Mouse (Mus musculus): ENCODE data around the gene Exoc3l4.

Gene Exoc3l4

GRCm38 (mm10) chr12:111404880-111405279 lies 11.9 kb upstream of the Exoc3l4 start:
- in situ Hi-C loops (cut with MboI; ENCODE audit: low pct_unique_long_range_greater_than_20kb in 1 of 2, low sequenced_read_pairs in 2 of 2, unreplicated experiment in 1 of 2), result no loop called here

DNA sequence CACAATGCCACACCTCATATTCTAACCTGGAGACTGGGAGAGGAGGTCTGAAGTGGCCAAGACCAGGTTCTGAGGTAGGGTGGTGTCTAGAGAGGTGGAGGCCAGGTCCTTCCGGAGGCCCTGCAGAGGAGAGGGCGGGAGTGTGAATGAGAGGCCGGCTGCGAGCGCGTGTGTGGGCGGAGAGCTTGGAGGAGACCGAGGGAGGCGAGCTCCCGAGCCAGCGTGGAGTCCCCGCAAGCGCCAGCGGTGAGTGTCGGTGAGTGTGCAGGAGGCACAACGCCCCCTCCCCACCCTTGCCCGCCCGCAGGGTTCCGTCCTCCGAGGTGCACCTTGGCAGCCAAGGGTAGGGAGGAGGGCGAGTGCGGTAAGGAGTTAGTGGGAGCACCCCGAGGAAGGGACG lies 10.2 kb upstream of the Exoc3l4 start, which contains the start of gene Lbhd2:
TSS of gene Lbhd2 (plus strand) at position 188 of the 400 bp plus-strand sequence.
- in situ Hi-C loops (cut with MboI; ENCODE audit: low pct_unique_long_range_greater_than_20kb in 1 of 2, low sequenced_read_pairs in 2 of 2, unreplicated experiment in 1 of 2), result no loop called here

- in situ Hi-C loops (cut with MboI; ENCODE audit: low pct_unique_long_range_greater_than_20kb in 1 of 2, low sequenced_read_pairs in 2 of 2, unreplicated experiment in 1 of 2), result no loop called here
These were observed 7.2 kb upstream of the Exoc3l4 start for GRCm38 (mm10) chr12:111409583-111409982.

- in situ Hi-C loops (cut with MboI; ENCODE audit: low pct_unique_long_range_greater_than_20kb in 1 of 2, low sequenced_read_pairs in 2 of 2, unreplicated experiment in 1 of 2), result no loop called here
These were observed 5.0 kb upstream of the Exoc3l4 start for GRCm38 (mm10) chr12:111411631-111412355.

- in situ Hi-C loops (cut with MboI; ENCODE audit: low pct_unique_long_range_greater_than_20kb in 1 of 2, low sequenced_read_pairs in 2 of 2, unreplicated experiment in 1 of 2), result no loop called here
These were observed 4.1 kb upstream of the Exoc3l4 start for GRCm38 (mm10) chr12:111412581-111413284.

GRCm38 (mm10) chr12:111413300-111413699 lies 3.5 kb upstream of the Exoc3l4 start:
- in situ Hi-C loops (cut with MboI; ENCODE audit: low pct_unique_long_range_greater_than_20kb in 1 of 2, low sequenced_read_pairs in 2 of 2, unreplicated experiment in 1 of 2), result no loop called here

GRCm38 (mm10) chr12:111419918-111420317 lies 3.1 kb downstream of the Exoc3l4 start:
- in situ Hi-C loops (cut with MboI; ENCODE audit: low pct_unique_long_range_greater_than_20kb in 1 of 2, low sequenced_read_pairs in 2 of 2, unreplicated experiment in 1 of 2), result no loop called here

GRCm38 (mm10) chr12:111420946-111421709 lies 4.3 kb downstream of the Exoc3l4 start:
- in situ Hi-C loops (cut with MboI; ENCODE audit: low pct_unique_long_range_greater_than_20kb in 1 of 2, low sequenced_read_pairs in 2 of 2, unreplicated experiment in 1 of 2), result no loop called here

DNA sequence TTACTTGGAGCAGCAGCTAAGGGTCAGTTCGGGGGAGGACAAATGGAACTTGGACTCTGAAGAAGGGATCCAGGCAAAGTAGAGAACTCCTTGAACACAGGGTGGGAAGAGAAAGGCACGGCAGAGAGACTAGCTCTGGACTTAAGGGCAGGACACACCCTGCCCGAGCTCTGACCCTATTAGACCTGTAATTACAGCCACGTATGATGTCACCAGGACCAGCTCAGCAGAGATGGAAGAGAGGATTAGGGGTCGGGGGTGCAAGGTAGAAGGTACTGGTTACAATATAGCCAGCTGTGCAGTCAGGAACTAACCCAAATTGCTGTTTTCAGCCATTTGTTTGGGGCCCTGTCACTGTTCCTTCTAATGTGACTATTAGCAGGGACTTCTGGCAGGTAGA lies 6.0 kb downstream of the Exoc3l4 start:
- in situ Hi-C loops (cut with MboI; ENCODE audit: low pct_unique_long_range_greater_than_20kb in 1 of 2, low sequenced_read_pairs in 2 of 2, unreplicated experiment in 1 of 2), result no loop called here

GRCm38 (mm10) chr12:111423570-111424129 lies 6.8 kb downstream of the Exoc3l4 start:
- in situ Hi-C loops (cut with MboI; ENCODE audit: low pct_unique_long_range_greater_than_20kb in 1 of 2, low sequenced_read_pairs in 2 of 2, unreplicated experiment in 1 of 2), result no loop called here

DNA sequence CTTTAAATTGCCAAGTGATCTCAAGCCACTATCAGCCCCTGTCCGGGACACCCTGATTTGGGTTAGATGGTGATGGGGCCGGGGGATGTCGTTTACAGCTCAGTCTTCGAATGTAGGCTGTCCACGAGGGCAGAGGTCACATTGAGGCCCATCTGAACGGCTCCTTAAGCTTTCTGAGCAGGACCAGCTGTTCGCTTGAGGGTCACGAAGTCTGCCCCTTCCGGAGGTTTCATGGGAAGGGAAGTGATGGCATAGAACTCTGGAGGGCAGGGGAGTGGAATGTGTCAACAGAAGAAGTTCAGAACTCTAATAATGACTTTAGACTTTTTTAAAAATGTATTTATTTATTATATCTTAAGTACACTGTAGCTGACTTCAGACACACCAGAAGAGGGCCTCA lies 7.7 kb downstream of the Exoc3l4 start:
- in situ Hi-C loops (cut with MboI; ENCODE audit: low pct_unique_long_range_greater_than_20kb in 1 of 2, low sequenced_read_pairs in 2 of 2, unreplicated experiment in 1 of 2), result no loop called here

- in situ Hi-C loops (cut with MboI; ENCODE audit: low pct_unique_long_range_greater_than_20kb in 1 of 2, low sequenced_read_pairs in 2 of 2, unreplicated experiment in 1 of 2), result loop anchor here (5.0 kb wide), 2 partner anchors 37 to 62 kb away; partner anchors contain the start of gene Gm266 (in 1 of the 2)
These were observed 8.4 kb downstream of the Exoc3l4 start for GRCm38 (mm10) chr12:111425258-111425657.

GRCm38 (mm10) chr12:111425789-111426460 lies 9.1 kb downstream of the Exoc3l4 start:
- in situ Hi-C loops (cut with MboI; ENCODE audit: low pct_unique_long_range_greater_than_20kb in 1 of 2, low sequenced_read_pairs in 2 of 2, unreplicated experiment in 1 of 2), result loop anchor here (5.0 kb wide), 2 partner anchors 36 to 61 kb away; partner anchors contain the start of gene Gm266 (in 1 of the 2)

GRCm38 (mm10) chr12:111427438-111428113 lies 10.8 kb downstream of the Exoc3l4 start:
- in situ Hi-C loops (cut with MboI; ENCODE audit: low pct_unique_long_range_greater_than_20kb in 1 of 2, low sequenced_read_pairs in 2 of 2, unreplicated experiment in 1 of 2), result loop anchor here (5.0 kb wide), 2 partner anchors 35 to 60 kb away; partner anchors contain the start of gene Gm266 (in 1 of the 2)

- in situ Hi-C loops (cut with MboI; ENCODE audit: low pct_unique_long_range_greater_than_20kb in 1 of 2, low sequenced_read_pairs in 2 of 2, unreplicated experiment in 1 of 2), result loop anchor here (5.0 kb wide), 2 partner anchors 34 to 59 kb away; partner anchors contain the start of gene Gm266 (in 1 of the 2)
These were observed 11.5 kb downstream of the Exoc3l4 start for GRCm38 (mm10) chr12:111428364-111428763.

DNA sequence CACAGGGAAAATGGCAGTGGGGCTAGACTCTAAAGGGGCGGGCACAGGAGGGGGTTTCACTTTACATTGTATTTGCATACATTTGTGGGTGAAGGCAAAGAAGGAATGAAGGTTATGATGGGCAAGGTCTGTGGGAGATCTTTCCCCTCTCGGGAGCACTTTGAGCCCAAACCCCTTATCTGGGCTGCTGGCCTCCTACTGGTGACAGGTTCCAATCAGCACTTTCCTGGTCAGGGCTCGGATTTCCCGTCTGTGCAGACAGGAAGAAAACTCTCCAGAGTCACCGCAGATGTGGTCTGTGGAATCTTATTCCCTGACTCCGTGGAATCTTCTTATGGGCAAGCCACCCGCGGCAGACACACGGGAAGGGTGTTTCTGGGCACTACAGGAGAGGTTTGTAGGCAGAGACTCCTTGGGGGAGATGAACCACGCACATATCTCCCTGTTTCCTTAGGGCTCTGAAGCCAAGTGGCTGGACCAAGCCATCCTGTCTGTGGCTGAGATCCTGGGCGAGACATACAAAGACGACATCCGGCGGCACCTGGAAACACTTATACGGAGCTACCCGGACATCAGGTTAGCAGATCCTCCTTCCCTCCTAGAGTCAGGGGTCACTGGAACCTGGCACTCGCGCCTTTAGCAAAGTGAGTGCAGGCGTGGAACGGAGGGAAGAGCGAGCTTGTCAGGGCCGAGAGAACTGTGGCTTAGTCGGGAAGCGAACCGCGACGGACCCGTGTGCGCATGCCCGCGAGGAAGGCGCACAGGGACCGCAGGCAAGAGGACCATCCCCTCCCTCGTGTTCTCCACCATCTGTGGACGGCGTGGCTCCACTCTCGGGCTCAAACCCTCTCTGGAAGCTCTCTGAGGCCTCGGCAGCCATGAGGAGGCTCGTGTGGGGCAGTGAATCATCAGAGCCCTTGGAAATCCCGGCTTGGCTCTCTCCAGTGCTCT lies 12.4 kb downstream of the Exoc3l4 start:
- in situ Hi-C loops (cut with MboI; ENCODE audit: low pct_unique_long_range_greater_than_20kb in 1 of 2, low sequenced_read_pairs in 2 of 2, unreplicated experiment in 1 of 2), result loop anchor here (5.0 kb wide), 2 partner anchors 33 to 58 kb away; partner anchors contain the start of gene Gm266 (in 1 of the 2)
